Mouse (Mus musculus): ENCODE measurements at regions not wholly inside any gene's neighbourhood (a gene's known extent, or its start where the extent isn't known, plus 50 kb on each side); places are given as distances from the start of the nearest gene placed in this dataset.

DNA sequence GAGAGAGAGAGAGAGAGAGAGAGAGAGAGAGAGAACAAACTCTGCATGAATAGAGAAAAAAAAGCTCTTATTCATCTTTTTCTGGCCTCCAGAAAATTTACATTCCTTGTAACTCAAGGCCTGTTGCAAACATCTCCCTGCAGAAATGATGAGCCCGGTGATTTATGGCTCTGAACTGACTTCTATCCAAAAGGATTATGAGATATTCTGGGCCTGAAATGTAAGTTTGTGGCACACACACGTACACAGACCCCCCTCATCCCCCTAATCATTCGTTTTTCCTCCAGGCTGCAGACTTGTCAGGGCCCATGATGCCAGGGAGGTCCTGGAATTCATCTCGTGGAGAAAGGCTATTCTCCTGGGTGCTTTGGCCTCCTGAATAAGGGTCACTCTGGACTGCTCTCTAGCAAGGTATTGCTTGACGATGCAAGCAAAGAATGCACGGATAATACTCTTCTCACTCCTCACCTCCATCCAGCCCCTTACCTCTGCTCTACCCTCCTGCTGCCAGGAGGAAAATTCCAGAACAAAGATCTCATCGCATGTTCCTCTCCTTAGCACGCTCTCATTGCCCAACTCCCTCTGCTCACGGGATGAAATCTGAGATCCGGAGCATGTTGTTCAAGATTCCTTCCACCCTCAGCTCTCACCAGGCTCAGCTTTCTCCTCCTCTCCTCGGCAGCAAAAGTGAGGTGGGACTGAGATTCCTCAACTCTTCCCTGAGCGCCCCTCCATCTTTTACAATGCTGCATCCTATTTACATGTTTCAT lies 362.0 kb upstream of the Klf4 start:
- no peak for DNase-seq

GRCm38 (mm10) chr4:55891656-55892055 lies 359.4 kb upstream of the Klf4 start:
- no peak for DNase-seq

GRCm38 (mm10) chr4:55887581-55887980 lies 355.3 kb upstream of the Klf4 start:
- no peak for DNase-seq

- no peak for DNase-seq
Observed at GRCm38 (mm10) chr4:55882541-55882940, 350.3 kb upstream of the Klf4 start.

DNA sequence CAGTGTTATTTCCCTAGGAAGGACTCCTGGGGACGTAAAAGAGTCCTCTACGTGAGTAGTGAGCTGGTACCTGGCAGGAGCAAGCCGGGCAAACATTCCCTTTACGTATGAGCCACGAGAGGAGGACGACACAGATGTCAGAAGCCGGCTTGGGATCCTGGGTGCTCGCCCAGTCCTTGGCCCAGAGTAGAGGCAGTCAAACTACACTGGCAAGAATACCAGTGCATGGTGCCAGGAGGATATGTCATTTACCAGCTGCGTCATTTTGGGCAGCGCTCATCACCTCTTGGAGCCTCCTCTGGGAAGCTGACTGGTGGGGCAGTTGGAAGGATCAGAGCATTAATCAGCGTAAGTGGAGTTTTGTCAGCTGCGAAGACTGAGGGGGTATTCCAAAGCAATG lies 343.0 kb upstream of the Klf4 start:
- no peak for DNase-seq

DNA sequence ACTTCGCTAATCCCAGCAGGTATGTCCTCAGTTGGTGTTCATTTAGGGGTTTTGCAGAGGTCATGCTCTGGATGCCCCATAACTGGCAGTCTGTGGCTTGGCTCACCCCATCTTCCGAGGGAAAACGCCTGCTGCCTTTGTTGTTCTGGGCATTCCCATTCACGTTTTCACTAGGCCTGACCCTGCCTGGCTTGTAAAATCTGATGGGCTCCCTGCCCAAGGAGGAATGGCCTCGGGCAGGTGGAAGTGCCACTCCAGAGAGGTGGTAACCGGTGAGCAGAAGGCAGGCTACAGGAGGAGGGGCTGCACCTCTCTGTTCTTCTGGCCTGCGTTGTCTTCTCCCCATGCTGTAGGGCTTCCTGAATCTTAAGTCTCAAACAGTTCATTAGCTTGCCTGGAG lies 342.6 kb upstream of the Klf4 start:
- no peak for DNase-seq

- DNase-seq = no peak
Observed at GRCm38 (mm10) chr4:55874276-55874675, 342.0 kb upstream of the Klf4 start.

DNA sequence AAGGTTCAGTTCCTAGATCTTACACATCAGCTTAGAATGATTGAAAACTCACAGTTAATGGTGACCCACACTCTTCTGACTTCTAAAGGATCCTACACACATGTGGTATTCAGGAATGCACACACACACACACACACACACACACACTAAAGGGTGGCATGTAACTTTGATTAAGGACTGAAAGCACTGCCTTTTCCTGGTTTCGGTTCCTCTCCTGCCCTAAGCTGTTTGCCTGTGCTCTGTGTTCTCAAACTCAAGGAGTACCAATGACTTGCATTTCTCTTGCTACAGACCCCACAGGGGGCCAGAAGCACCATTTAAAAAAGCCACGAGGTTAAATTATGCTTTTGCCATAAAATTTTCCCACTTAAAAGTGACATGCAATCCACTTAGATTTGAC lies 327.8 kb upstream of the Klf4 start:
- no peak for DNase-seq

GRCm38 (mm10) chr4:55859211-55859761 lies 327.0 kb upstream of the Klf4 start:
- no peak for DNase-seq

- no peak for DNase-seq
Observed at GRCm38 (mm10) chr4:55851430-55851829, 319.2 kb upstream of the Klf4 start.

GRCm38 (mm10) chr4:55851027-55851426 lies 318.8 kb upstream of the Klf4 start:
- DNase-seq = no peak

DNA sequence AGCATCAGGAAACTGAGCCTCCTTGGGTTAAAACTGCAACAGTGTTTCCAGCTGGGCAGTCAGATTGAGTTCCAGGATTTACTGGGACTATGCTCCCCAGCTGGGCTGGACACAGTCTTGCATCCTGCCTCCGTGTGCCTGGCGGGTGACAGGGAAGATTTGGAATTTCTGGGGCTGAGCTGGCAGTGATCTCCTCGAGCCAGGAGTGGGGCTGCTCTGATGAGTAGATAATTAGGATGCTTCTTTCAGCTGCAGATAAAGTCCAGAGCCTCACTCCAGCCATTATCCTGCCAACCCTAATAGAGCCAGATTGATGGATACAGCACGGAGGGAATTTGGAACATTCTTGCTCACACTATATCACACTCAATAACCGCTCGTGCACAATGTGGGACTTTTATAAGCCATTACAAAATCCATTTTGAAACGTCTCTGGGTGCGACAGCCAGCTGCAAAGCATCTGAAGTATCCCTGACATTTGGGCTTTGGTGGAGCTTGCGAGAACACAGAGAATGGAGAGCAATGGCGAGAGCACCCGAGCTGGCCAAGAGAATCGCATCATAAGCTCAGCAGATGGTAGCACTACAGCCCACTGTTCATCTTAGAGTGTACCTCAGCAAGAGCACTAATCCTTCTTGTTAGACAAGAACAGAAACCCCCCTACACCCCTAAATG lies 311.6 kb upstream of the Klf4 start:
- DNase-seq = no peak

- no peak for DNase-seq
Observed at GRCm38 (mm10) chr4:55838568-55838967, 306.3 kb upstream of the Klf4 start.

DNA sequence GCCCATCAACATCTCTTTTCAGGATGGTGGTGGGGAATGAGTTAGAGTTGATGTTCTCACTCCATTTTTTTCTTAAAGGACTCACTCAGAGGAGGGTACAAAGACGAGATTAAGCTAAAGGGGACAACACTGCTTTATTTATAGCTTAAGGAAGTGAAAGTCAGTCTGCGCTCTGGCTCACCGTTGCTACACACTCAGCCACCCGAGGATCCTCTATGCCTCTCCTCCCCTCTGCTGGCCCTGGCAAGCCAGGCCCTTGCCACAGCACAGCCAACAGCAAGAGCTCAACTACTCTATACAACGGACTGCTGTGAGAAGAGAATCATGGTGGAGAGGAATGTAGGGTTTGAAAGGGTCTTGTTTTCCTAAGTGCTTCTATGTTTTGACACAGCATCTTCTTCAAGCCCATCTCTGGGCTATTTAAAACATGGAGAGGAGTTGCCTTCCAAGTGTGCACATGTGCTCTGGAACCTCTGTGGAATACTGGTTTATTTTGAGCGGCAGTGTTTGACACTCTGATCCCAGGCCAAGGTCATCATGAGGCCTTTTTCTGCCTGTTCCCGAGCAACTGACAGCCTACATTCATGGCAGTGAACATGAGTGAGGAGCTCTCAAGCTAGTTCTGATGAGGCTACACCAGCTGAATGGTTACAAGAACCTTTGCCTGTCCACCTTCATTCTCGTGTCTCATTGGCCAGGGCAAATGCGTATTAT lies 291.9 kb upstream of the Klf4 start:
- no peak for DNase-seq

DNA sequence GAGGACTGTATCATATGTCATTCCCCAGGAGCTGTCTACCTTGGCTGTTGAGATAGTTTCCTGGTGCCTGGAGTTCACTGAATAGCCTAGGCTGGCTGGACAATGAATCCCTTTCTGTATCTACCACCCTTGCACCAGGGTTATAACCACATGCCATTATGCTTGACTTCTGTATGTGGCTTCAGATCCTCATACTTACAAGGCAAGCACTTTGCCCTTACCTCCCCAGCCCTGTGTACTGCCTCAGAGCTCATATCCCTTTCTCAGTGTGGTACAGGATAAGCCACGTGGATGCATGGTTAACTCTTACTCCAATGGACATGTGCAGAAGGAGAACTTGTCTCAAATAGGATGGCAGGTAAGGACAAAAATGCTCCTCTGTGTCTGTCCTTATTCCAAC lies 291.3 kb upstream of the Klf4 start:
- no peak for DNase-seq

- no peak for DNase-seq
Observed at GRCm38 (mm10) chr4:55817035-55817818, 285.0 kb upstream of the Klf4 start.

- no peak for DNase-seq
Observed at GRCm38 (mm10) chr4:55815832-55816231, 283.6 kb upstream of the Klf4 start.

DNA sequence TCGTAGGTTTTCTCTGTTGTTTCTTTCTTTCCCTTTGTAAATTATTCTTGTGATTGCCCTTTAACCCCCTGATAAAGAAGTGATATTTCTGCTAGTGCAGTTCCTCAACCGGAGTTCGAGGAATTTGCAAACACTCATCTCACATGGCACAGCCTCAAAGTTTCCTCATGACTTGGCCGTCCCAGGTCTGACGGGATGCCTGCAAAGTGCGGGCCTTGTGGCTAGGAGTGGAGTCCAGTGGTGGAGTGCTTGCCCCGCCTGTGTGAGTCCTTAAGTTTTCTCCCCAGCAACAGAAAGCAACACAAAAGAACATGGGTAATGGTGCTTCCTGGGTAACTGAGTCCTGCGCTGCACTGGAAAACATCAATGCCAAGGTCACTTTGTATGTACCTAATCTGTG lies 280.6 kb upstream of the Klf4 start:
- DNase-seq = no peak

- DNase-seq = no peak
Observed at GRCm38 (mm10) chr4:55811656-55812055, 279.4 kb upstream of the Klf4 start.

- DNase-seq = no peak
Observed at GRCm38 (mm10) chr4:55808501-55808900, 276.2 kb upstream of the Klf4 start.

DNA sequence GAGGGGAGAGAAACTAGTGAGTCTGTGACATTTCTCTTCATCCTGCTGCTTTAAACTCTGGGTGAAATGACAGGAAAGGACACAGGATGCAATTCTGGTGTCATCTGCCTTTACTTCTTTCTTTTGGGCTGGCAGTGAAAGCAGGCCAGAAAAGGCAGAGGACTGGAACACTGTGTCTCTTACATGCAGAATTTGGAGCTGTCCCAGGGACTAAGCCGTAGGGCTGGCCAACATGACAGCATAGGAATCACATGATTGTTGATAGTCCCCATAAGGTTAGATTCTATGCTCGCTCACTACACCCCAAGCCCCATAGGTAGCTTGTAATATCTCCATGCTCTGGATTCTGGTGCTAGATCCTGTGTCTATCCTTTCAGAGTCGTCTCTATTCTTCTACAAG lies 274.5 kb upstream of the Klf4 start:
- no peak for DNase-seq

- no peak for DNase-seq
Observed at GRCm38 (mm10) chr4:55805255-55806051, 273.2 kb upstream of the Klf4 start.

Data from cerebellum, adult 8-10 months (tissue).